Comparison of ENCODE assay signal across 8 mouse cellular contexts in genomic region chr11:45991604-45992003, GRCm38 (mm10). TPM values are rescaled to one million over a fixed set of nuclear protein-coding genes. Genes with fewer than 3 reads are reported as not detected.
DNase-seq lines count a peak whose midpoint lies in the region; ATAC-seq and TF ChIP-seq lines count a peak whose summit lies in the region.

No protein-coding gene starts in this region.

- peak overlapping the region; percentile 42; the same call in 1 of the 2 replicates for H3K9ac ChIP-seq in kidney, embryonic 14.5 days (ENCODE audit: low read depth, low read length)
- H3K9ac ChIP-seq in forebrain, embryonic 12.5 days: no peak overlapping the region
- H3K9ac ChIP-seq in intestine, embryonic 14.5 days (ENCODE audit: low read length): no peak overlapping the region
- no peak overlapping the region; the same call in 1 of the 2 replicates for H3K9ac ChIP-seq in lung, embryonic 14.5 days

- ATAC-seq in kidney, embryonic 14.5 days (ENCODE audit: low FRiP score, low TSS enrichment): peak; percentile 87
- ATAC-seq in forebrain, embryonic 12.5 days (ENCODE audit: low FRiP score): peak; percentile 57; the same call in 1 of the 2 replicates
- peak; percentile 43; the same call in 1 of the 2 replicates for ATAC-seq in intestine, embryonic 14.5 days (replicated peaks; ENCODE audit: low FRiP score, low TSS enrichment, low read depth)
- ATAC-seq in lung, embryonic 14.5 days (ENCODE audit: insufficient read depth): peak; percentile 77

- TF ChIP-seq CTCF in lung, embryonic 14.5 days (IDR thresholded peaks at IDR 0.05; ENCODE audit: low read depth): no peak

- 11% methylated on average over 16 of the region's 16 CpGs for WGBS in kidney, embryonic 14.5 days
- 10% methylated on average over 16 of the region's 16 CpGs for WGBS in forebrain, embryonic 12.5 days
- 8% methylated on average over 16 of the region's 16 CpGs for WGBS in intestine, embryonic 14.5 days
- 5% methylated on average over 16 of the region's 16 CpGs for WGBS in lung, embryonic 14.5 days

- peak overlapping the region; percentile 52 for H3K4me2 ChIP-seq in kidney, embryonic 14.5 days (replicated peaks; ENCODE audit: low read depth, low read length)
- peak overlapping the region; percentile 46 for H3K4me2 ChIP-seq in forebrain, embryonic 12.5 days
- H3K4me2 ChIP-seq in intestine, embryonic 14.5 days (ENCODE audit: low read length): peak overlapping the region; percentile 45
- peak overlapping the region; percentile 62 for H3K4me2 ChIP-seq in lung, embryonic 14.5 days

- no peaks in the 10 kb centered on the region for H3K4me1 ChIP-seq in kidney, embryonic 14.5 days (ENCODE audit: control insufficient read depth, insufficient read depth, low read length)
- peaks cover 7% of the 10 kb centered on the region for H3K4me1 ChIP-seq in forebrain, embryonic 12.5 days
- H3K4me1 ChIP-seq in intestine, embryonic 14.5 days (replicated peaks; ENCODE audit: control insufficient read depth, insufficient read depth, low read length): peaks cover 7% of the 10 kb centered on the region
- no peaks in the 10 kb centered on the region for H3K4me1 ChIP-seq in lung, embryonic 14.5 days (ENCODE audit: insufficient read depth)

- H3K27ac ChIP-seq in kidney, embryonic 14.5 days (ENCODE audit: low read depth, low read length): no peak overlapping the region
- H3K27ac ChIP-seq in forebrain, embryonic 12.5 days: no peak overlapping the region
- no peak overlapping the region for H3K27ac ChIP-seq in intestine, embryonic 14.5 days (ENCODE audit: low read depth)
- no peak overlapping the region for H3K27ac ChIP-seq in lung, embryonic 14.5 days (ENCODE audit: low read depth)

- H3K36me3 ChIP-seq in kidney, embryonic 14.5 days (ENCODE audit: control insufficient read depth, insufficient read depth, low read length): no peaks in the 10 kb centered on the region
- no peaks in the 10 kb centered on the region for H3K36me3 ChIP-seq in forebrain, embryonic 12.5 days (replicated peaks)
- H3K36me3 ChIP-seq in intestine, embryonic 14.5 days (ENCODE audit: control insufficient read depth, insufficient read depth, low read length): no peaks in the 10 kb centered on the region
- no peaks in the 10 kb centered on the region for H3K36me3 ChIP-seq in lung, embryonic 14.5 days (ENCODE audit: insufficient read depth)

- H3K4me3 ChIP-seq in kidney, embryonic 14.5 days (ENCODE audit: low read length): peak overlapping the region; percentile 32
- H3K4me3 ChIP-seq in forebrain, embryonic 12.5 days (replicated peaks): 0 out of 2 replicates have a peak overlapping the region, but pooled peaks have one; percentile 21
- peak overlapping the region; percentile 7; the same call in 1 of the 2 replicates for H3K4me3 ChIP-seq in intestine, embryonic 14.5 days (ENCODE audit: low read depth, low read length)
- peak overlapping the region; percentile 28; the same call in 1 of the 2 replicates for H3K4me3 ChIP-seq in lung, embryonic 14.5 days (ENCODE audit: low read depth, low read length)

- no peak for DNase-seq in kidney, adult 9 months
- peak; percentile 69 for DNase-seq in intestine, embryonic 14.5 days (ENCODE audit: low spot score)
- DNase-seq in lung, embryonic 14.5 days: peak; percentile 71
- DNase-seq in retina, postnatal 1 day: peak; percentile 43
- DNase-seq in spleen, postnatal 14 days (ENCODE audit: low spot score in 2 of 2): no peak
- no peak for DNase-seq in urinary bladder, postnatal 10 days (ENCODE audit: low spot score)

- H3K27me3 ChIP-seq in kidney, embryonic 14.5 days (ENCODE audit: control insufficient read depth, insufficient read depth, low read length): no peaks in the 10 kb centered on the region
- H3K27me3 ChIP-seq in forebrain, embryonic 12.5 days: no peaks in the 10 kb centered on the region
- H3K27me3 ChIP-seq in intestine, embryonic 14.5 days (replicated peaks; ENCODE audit: control insufficient read depth, insufficient read depth, low read length): no peaks in the 10 kb centered on the region
- no peaks in the 10 kb centered on the region for H3K27me3 ChIP-seq in lung, embryonic 14.5 days (ENCODE audit: insufficient read depth, low read length)

- H3K9me3 ChIP-seq in kidney, embryonic 14.5 days (ENCODE audit: control insufficient read depth, low read length): no peaks in the 10 kb centered on the region
- no peaks in the 10 kb centered on the region for H3K9me3 ChIP-seq in forebrain, embryonic 12.5 days
- H3K9me3 ChIP-seq in intestine, embryonic 14.5 days (ENCODE audit: control insufficient read depth, low read length): no peaks in the 10 kb centered on the region
- H3K9me3 ChIP-seq in lung, embryonic 14.5 days (ENCODE audit: low read depth, low read length): no peaks in the 10 kb centered on the region

RNA-seq across cellular contexts. Expression of gene Sox30, which starts 11.5 kb away (rescaled TPM):
- polyA plus RNA-seq in kidney, embryonic 14.5 days (2014; fragmentation: Nextera tagmentation; extraction: Ambion mirVana): 0.16 TPM in 2 replicates
- 0.19 and 0.22 TPM in 2 replicates for polyA plus RNA-seq in forebrain, embryonic 12.5 days (2016; fragmentation: Nextera tagmentation; extraction: Ambion mirVana)
- 0.09 and 0.24 TPM in 2 replicates for polyA plus RNA-seq in intestine, embryonic 14.5 days (2014; fragmentation: Nextera tagmentation; extraction: Ambion mirVana)
- 0.09 and 0.12 TPM in 2 replicates for polyA plus RNA-seq in lung, embryonic 14.5 days (2014; fragmentation: Nextera tagmentation; extraction: Ambion mirVana)

RNA-seq across cellular contexts. Expression of gene Thg1l, which starts 36.3 kb away (rescaled TPM):
- 15.9 and 16.6 TPM in 2 replicates for polyA plus RNA-seq in kidney, embryonic 14.5 days (2014; fragmentation: Nextera tagmentation; extraction: Ambion mirVana)
- polyA plus RNA-seq in forebrain, embryonic 12.5 days (2016; fragmentation: Nextera tagmentation; extraction: Ambion mirVana): 13.7 and 14.2 TPM in 2 replicates
- 12.2 and 14.8 TPM in 2 replicates for polyA plus RNA-seq in intestine, embryonic 14.5 days (2014; fragmentation: Nextera tagmentation; extraction: Ambion mirVana)
- 11.6 and 14.1 TPM in 2 replicates for polyA plus RNA-seq in lung, embryonic 14.5 days (2014; fragmentation: Nextera tagmentation; extraction: Ambion mirVana)

RNA-seq across cellular contexts. Expression of gene Lsm11, which starts 46.9 kb away (rescaled TPM):
- 6.0 and 8.8 TPM in 2 replicates for polyA plus RNA-seq in kidney, embryonic 14.5 days (2014; fragmentation: Nextera tagmentation; extraction: Ambion mirVana)
- 9.3 and 11.5 TPM in 2 replicates for polyA plus RNA-seq in forebrain, embryonic 12.5 days (2016; fragmentation: Nextera tagmentation; extraction: Ambion mirVana)
- 9.2 and 9.4 TPM in 2 replicates for polyA plus RNA-seq in intestine, embryonic 14.5 days (2014; fragmentation: Nextera tagmentation; extraction: Ambion mirVana)
- 9.9 and 10.0 TPM in 2 replicates for polyA plus RNA-seq in lung, embryonic 14.5 days (2014; fragmentation: Nextera tagmentation; extraction: Ambion mirVana)

Comparison
In these comparisons a context has a peak if more than half of its experiments do, and no peak if none do; other contexts are left out.
1. DNase-seq: peak in intestine, embryonic 14.5 days (single experiment), lung, embryonic 14.5 days (single experiment) and retina, postnatal 1 day (single experiment); none in kidney, adult 9 months (single experiment), spleen, postnatal 14 days (0 of 2) and urinary bladder, postnatal 10 days (single experiment).
2. Peak in every context shown above with its lines, with median percentiles within 50 percentile points of each other: ATAC-seq, H3K4me2 ChIP-seq and H3K4me3 ChIP-seq.